Mouse (Mus musculus): ENCODE data around the gene Pglyrp1. TPM values are rescaled to one million over a fixed set of nuclear protein-coding genes. Genes with fewer than 3 reads are reported as not detected.
"Not testable (repeated sequence)": the region's sequence is repeated elsewhere in the genome, so short reads cannot be mapped to it uniquely, and the experiment has no call there.

Gene Pglyrp1
- total RNA-seq (2021) = 10 to 100 TPM; 22.0 to 27.9 TPM
- long read RNA-seq, transcript Pglyrp1-201 (3 exons, 694 nt) = major isoform, 15 of 27 reads
- long read RNA-seq, partial matches to known transcripts = 0 of 27 reads
- long read RNA-seq, other reads (novel, unspliced or antisense) = 12 of 27 reads

DNA sequence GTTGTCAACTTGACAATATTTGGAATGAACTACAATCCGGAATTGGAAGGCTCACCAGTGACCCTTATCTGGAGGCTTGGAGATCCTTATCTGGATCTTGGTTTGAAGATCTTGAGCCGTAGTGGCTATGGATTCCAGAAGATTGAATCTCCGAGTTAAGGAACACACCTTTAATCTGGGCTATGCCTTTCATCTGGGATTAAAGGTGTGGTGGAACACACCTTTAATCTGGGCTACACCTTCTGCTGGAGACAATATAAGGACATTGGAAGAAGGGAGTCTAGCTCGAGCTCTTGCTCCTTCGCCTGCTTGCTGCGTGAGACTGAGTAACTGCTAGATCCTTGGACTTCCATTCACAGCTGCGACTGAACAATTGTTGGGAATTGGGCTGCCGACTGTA, at the start of gene Pglyrp1:
Gene Pglyrp1, plus strand, starts transcription at position 301 of the 400 bp plus-strand sequence.
- not testable (repeated sequence) for DNase-seq (ENCODE audit: low spot score in 2 of 2)

DNA sequence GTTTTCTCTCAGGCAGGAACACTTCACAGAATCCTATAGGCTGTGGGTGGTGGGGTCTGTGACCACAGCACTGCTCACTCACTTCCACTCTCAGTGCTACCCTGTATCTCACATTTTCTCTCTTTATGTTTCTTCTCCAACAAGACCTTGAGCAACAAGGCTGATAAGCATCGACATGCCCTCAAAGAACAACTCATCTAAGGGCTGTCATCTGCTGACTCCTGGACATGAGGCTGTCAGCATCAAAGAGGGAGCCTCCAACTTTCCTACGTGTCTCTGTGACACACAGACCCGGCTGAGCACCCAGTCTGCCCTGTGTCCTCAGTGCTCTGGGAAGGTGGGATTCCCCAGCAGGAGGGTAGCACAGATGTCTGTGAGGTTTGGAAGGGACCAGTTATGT, 49.6 kb upstream of the Pglyrp1 start, which contains the start of gene Psg17:
Gene Psg17, minus strand, starts transcription at position 101 of the 400 bp plus-strand sequence.
- no peak for DNase-seq (ENCODE audit: low spot score in 2 of 2)

DNA sequence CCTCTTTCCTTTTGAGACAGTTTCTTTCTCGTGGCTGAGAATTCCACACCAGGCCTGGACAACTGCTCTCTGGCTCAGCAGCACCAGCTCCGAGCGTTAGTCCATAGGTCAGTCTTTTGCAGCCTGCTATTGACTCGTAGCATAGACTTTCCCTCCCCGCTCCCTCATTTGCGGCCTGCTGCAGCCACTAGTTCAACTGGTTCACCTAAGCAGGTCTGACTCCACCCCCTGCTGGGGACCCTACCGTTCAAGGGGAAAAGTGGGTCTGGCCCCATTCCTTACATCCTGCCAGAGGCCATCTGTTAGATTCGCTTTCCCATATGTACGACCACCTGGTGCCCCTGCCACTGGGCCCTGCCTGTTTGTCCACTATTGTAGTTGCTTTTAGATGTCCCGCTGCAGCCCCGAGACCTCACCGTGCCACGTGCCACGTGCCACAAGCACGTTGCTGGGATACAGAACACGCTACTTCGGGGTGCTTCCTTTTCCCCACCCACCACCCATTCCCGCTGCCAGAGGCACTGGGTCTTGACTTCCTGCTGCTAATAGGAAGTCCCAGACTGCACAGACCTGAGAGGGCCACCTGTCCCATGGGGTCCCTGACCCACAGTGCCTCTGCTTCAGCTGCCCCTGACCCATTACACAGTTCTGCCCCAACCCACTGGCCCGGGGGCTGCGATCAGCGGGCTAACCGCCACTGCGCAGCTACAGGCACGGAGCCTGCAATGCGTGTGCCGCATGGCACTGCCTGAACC, 43.2 kb upstream of the Pglyrp1 start:
- DNase-seq (ENCODE audit: low spot score in 2 of 2) = no peak

DNA sequence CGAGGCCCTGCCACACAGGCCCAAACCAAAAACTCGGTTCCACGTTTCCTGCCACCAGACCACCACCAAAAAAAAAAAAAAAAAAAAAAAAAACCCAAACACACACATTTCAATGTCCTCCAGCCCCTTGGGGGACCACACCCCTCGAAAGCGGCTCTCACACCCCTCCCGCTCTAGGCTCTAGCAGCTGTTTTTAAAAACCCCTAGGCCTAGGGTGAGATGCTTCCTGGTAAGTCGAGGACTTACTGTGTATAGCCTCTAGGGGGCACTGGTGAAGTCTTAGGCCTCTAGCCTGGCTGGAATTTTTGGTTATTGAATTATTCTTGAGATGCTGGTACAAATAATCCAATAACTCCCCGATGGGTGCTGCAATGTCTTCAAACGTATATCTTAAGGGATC, 42.5 kb upstream of the Pglyrp1 start:
- no peak for DNase-seq (ENCODE audit: low spot score in 2 of 2)

DNA sequence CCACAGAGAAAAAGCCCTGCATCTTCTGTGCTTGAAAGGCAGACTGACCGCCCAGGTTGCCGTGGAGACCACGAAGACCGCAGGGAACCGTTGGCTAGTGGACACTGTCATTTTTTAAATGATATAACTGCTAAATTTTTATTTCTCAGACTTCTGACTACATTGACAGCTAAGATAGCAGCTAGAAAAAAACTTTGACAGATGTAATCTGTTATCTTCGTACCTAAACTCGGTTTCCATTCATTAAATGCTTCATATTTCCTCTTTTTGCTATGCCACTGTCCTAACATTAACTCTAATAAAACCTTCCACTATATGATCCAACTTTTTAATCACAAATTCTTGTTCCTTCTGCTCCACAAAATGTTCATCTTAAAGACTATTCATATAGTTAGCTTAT, 41.6 kb upstream of the Pglyrp1 start:
- DNase-seq (ENCODE audit: low spot score in 2 of 2) = no peak

DNA sequence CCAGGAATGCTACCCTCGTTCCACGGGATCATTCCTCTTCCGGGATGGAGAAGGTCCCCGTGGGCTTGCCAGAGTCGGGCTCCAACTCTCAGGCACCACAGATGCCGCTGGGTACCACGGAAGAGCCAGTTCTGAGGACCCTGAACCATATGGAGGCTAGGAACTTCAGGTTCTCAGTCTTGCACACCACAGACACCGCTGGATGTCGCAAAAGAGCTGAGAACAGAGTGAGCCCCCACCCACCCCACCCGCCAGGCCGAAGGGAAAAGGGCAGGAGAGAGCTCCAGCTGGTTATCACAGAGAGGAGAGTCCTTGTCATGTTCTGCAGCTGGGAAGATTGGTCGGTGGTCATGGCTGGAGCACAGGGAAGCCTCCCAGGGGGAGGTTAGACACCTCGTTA, 38.8 kb upstream of the Pglyrp1 start:
- no peak for DNase-seq (ENCODE audit: low spot score in 2 of 2)

DNA sequence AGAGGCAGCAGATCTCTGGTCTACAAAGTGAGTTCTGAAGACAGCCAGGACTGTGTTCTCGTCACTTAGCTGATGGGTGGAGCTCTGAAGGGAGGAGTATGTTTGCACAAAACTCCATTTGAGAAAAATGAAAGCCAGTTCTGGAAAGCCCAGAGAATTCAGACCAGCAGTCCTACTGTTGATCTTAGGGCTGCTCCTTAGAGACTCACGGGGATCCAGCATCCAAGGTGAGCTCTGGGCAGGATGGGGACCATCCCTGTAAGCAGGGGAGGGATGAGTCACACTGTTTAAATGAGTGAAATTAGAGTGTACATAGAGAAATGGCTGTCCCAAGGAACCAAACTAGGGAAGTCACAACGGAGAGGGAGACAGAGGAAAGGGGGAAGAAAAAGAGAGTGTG, 31.3 kb upstream of the Pglyrp1 start, which contains the start of gene Mill2:
Gene Mill2, plus strand, starts transcription at position 102 of the 400 bp plus-strand sequence.
- DNase-seq (ENCODE audit: low spot score in 2 of 2) = no peak

DNA sequence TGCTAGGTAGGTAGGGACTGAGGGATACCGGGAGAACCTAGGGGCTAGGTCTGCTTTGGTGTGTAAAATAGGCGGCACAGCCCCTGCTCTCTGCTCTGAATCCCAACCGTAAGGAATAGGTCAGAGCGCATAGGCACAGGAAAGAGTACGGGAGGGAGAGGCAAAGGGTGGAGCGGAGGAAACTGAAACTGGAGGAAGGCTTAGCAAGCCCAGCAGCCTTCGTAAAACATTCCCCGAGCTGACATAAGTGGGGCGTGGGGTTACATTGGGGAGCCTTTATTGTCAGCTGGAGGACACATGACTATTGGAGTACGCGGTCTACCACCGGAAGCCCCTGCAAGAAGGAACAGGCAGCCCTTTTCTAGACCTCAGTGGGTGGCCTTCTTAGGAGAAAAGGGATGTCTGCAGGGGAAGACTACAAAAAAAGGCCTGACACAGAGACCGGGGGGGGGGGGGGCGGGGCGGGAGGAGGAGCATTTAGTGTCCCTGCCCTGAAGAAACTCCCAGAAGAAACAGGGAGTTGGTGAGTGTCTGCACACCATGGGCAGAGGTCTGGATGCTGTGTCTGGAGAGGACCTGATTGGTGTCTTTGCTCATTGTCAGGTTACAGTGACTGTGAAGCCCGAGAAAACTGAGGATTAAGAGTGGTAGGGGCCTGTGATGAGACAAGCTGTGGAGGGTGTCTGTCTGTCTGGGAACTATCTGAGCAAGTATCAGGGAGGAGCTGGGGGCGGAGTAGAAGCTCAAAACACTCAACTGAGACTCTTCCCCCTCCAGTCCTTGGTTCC, 30.6 kb upstream of the Pglyrp1 start:
- peak; percentile 19 to 21 for DNase-seq (ENCODE audit: low spot score in 2 of 2)

DNA sequence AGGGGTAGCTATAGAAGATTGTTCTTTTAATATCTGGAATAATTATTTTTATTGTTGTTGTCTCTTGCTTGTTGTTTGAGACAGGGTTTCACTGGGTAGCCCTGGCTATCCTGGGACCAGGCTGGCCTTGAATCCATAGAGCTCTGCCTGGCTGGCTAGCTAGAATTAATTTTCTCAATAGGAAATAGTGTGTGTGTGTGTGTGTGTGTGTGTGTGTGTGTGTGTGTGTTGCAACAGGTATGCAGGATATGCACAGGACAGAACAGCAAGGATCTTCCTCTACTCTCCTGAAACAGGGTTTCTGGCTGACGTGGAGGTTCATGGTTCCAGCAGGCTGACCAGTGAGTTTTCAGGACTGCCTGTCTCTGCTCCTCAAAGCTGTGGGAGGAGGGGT, 30.0 kb upstream of the Pglyrp1 start:
- DNase-seq (ENCODE audit: low spot score in 2 of 2) = no peak

DNA sequence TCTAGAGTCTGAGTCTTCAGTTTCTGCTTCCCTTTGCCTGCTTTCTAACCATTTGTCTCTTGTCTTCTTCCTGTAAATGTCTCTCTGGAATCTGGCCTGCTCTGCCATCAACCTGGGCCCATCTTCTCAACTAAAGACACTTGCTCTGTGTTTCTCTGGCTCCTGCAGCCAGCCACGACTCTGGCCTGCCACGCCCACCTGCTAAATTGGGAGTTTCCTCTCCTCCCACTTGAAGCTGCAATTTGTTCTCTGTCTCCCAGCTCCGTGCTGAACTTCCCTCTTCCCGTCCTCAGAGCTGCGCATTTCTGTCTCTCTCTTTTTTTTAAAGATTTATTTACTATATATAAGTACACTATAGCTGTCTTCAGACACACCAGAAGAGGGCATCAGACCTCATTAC, 26.3 kb upstream of the Pglyrp1 start:
- DNase-seq (ENCODE audit: low spot score in 2 of 2) = no peak

DNA sequence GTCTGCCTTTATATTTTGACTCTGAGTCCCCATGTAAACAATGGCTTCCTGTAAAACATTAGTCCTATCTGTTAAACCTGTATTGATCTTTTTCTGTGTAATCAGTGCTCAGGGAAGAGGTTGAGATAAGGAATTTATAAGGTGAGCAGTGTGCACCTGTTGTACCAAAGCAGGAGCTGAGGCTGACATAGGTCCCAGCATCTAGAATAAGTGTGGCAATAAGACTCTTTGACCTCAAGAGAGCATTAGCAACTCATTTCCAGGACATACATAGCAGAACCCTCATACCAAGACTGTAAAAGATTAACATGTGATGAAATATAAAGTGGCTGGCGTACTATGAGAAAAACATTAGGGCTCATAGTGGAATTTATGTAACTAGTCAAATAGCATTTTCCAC, 22.7 kb upstream of the Pglyrp1 start:
- no peak for DNase-seq (ENCODE audit: low spot score in 2 of 2)

DNA sequence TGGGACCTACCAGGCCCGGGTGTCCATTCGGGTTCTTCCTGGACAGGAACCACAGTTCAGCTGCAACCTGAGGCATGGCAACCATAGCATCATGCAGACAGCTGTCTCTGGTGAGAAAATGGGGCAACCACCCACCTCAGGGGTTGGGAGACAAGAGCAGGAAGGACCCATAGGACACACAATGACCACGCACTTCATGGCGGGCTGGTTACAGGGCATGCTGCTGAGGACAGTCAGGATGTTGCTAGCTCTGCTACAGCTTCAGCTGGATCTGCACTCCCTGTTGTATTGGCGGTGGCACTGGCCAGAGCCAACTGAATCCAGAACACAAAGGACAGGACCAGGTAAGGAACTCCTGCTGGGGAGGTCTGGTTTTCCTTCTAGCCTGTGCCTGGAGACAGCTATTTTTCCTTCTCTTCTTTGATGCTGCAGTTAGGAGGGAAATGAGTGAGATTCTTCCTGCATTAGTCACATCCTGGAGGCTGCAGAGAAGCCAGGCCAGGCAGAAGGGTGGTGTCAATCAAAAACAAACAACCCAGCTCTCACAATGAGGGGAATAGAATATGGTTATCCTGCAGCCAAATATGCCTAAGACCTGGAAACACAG, 12.7 kb upstream of the Pglyrp1 start:
- no peak for DNase-seq (ENCODE audit: low spot score in 2 of 2)

DNA sequence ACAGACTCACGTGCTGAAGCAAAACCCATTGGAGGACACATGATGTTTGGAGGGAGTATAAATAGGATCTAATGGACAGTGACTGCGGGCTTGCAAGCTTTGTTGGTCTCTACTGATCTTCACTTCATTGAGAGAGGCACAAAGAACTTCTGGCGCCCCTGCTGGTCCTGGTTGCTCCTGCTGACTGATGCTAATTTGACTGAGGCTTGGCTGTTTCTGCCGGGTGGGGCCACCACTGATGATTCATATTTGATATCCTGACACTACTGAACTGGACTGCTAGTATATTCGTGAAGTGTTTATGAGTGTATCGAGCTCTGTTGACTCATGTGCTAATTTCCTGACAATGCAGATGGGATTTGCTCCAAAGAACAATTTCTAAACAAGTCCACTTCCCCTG, 8.3 kb upstream of the Pglyrp1 start:
- no peak for DNase-seq (ENCODE audit: low spot score in 2 of 2)

DNA sequence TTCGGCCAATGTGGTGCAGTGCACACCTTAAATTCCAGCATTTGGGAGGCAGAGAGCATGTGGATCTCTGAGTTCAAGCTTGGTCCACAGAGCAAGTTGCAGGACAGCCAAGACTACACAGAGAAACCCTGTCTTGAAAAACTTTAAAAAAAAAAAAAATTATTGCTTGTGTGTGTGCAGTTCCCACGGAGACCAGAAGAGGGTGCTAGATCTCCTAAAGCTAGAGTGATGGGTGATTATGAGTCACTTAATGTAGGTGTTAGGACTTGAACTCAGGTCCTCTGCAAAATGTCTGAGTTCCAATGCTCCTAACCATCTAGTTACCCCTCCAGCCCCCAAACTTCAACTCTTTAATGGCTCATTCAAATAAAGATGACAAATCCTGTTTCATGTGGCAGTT, 2.6 kb upstream of the Pglyrp1 start:
- DNase-seq (ENCODE audit: low spot score in 2 of 2) = no peak

DNA sequence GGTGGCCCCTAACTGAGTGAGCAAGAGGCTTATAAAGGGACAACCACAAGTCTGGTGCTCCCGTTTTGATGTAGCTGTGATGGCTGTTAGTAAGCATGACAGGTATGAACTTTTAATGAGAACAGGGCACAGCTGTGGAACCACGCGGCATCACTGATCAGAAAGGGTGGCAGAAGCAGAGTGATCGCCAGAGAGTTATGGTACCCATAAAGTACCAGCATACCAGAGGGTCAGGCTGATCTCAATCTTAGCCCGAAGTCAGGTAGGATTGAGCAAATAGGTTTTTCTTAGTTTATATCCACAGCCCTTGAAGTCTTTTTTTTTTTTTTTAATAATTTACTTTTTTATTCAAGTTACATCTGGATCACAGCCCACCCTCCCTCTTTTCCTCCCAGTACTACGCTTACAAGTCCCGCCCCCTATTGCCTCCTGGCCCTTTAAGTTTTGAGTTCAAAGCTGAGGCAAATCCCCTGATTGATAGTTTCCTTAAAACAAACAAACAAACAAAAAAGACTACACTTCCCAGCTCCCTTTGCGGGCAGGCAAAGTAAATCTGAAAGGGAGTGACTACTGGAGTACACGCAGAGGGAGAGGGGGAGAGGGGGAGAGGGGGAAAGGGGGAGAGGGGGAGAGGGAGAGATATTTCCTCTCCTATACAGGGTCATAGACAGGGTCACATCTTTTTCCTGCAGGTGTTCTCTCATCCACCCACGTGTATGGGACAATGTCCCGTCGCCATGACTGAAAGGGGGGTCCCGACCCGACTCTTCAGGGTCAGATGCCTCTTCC, 1.1 kb downstream of the Pglyrp1 start:
- no peak for DNase-seq (ENCODE audit: low spot score in 2 of 2)

DNA sequence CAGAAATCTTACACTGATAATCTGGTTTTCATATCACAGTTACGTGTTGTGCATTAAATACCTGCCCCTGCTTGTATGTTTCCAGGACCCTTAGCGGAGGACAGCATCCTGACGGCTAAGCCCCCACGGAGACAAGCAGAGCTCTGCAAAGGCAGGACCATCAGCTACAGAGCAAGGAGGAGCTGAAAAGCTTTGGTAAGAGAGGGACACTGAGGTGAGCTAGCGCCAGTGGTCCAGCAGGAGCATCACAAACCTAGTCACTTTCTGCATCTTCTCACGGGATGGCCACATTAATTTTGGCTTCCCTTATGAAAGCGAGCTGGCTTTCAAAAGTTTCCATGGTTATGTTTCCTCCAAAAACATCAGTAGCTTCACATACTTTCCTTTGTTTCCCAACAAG, 1.7 kb downstream of the Pglyrp1 start:
- DNase-seq (ENCODE audit: low spot score in 2 of 2) = no peak

DNA sequence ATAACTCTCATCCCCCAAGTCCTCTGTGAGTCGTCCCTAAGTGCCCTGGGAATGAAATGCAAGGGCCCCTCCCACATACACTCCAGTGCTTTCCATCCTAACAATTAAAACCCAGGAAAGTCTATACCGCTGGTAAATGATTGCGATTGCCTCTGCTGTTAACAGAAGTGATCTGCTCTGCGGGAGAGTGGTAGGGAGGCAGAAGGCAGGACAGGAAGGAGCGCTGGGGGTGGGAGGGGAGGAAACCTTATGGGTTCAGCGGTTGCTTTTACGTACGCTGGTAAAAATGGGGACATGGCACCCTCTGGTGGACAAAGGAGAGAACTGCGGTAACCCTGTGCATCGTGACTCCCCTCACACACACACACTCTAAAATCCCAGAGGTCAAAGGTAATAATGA, 2.1 kb downstream of the Pglyrp1 start:
- DNase-seq (ENCODE audit: low spot score in 2 of 2) = peak; percentile 77

DNA sequence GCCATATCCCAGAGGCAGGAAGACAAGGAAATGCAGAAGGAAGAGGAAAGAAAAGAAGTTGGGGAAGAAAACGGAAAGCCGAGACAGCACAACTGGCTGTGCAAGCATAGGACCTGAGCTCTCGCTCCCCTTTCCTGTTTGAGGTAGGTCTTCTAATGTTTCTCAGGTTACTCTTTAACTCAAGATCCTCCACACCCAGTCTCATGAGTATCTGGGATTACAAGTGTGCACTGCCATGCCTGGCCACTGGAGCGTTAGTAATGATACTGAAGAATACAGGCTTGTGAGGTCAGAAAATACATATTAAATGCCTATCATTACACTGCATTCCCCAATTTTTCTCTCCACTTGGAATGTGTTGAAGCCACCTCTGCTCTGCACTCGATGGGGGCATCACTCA, 4.2 kb downstream of the Pglyrp1 start:
- DNase-seq (ENCODE audit: low spot score in 2 of 2) = no peak

DNA sequence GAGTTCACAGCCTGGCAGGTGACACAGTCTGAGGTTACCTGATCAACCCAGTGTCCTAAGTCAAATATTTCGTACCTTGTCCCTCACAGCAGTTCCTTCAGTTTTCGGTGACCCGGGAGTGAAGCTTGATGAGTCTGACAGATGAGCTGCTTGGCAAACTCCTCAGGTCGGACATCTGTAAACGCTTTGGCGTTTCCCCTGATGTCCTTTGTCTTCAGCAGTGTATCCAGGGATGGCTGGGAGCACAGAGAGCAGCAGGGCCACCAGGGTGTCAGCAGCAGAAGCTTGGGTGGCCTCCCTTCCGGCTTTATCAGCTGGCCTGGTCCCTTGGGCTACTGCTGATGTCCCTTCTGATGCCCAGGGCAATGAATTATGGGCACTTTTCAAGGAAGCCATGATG, 7.6 kb downstream of the Pglyrp1 start:
- DNase-seq (ENCODE audit: low spot score in 2 of 2) = no peak

DNA sequence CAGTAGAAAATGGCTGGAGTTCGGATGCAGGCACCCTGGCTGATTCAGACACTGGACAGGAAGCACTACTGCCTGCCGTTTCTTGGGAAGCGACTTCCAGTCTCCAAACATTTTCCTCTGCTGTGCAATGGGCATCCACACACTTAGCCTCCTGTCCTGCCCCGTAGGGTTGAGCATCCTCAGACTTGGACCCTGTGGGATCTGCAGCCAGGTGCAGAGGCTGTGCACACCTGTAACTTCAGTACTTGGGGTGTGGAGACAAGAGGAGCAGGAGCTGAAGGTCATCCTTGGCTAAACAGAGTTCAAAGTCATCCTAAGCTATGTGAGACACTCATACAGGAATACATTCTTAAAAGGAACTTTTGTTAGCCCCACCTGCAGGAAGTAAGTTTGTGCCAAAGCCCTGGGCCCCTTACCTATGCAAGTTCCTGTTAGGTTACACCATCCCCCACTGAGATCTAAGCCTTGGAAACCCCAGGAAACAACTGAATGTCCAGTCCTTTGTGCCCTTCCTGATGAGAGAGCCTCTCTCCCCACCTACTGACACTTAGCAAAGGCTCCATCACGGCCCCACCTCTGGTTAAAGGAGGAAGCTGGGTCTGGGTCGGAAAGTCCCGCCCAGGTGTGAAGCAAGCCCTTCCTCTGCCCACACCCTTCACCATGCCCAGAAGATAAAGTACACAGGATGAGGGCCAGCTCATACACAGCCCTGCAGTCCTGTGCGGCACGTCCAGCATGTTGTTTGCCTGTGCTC, 13.0 kb downstream of the Pglyrp1 start:
- no peak for DNase-seq (ENCODE audit: low spot score in 2 of 2)

All from layer of hippocampus, postnatal 10 days (tissue).